In genomic region chr6:88060602-88061001, GRCm38 (mm10) we compare ENCODE assay signal across 30 mouse cellular contexts. TPM values are rescaled to one million over a fixed set of nuclear protein-coding genes. Genes with fewer than 3 reads are reported as not detected.
A peak's percentile ranks its signal among the peaks of the same experiment; 100 is the strongest.
DNase-seq lines count a peak whose midpoint lies in the region; ATAC-seq and TF ChIP-seq lines count a peak whose summit lies in the region.
"Had no signal": no experiment of that assay in that cellular context is flagged by ENCODE, and none has a peak within 500 bp of the region (broad histone marks: within the 10 kb centered on the region; RNA-seq: fewer than 3 reads in every experiment).

No protein-coding gene starts in this region.

- WGBS in forebrain, embryonic 11.5 days: 84% methylated on average over 4 of the region's 4 CpGs

- peaks cover 7% of the 10 kb centered on the region for H3K4me1 ChIP-seq in ES-Bruce4 (ENCODE audit: control insufficient read depth, insufficient read depth, low read length)
- no peaks in the 10 kb centered on the region for H3K4me1 ChIP-seq in forebrain, embryonic 11.5 days (replicated peaks; ENCODE audit: control insufficient read depth, insufficient read depth, low read length)
- H3K4me1 ChIP-seq: embryonic facial prominence, embryonic 10.5 days; embryonic facial prominence, embryonic 15.5 days; heart, embryonic 12.5 days had no signal

- TF ChIP-seq POLR2A in ES-Bruce4 (IDR thresholded peaks at IDR 0.05; ENCODE audit: insufficient read depth, low read length): no peak

- H3K4me2 ChIP-seq in forebrain, embryonic 11.5 days (ENCODE audit: low read depth, low read length, severe bottlenecking): no peak overlapping the region
- H3K4me2 ChIP-seq: embryonic facial prominence, embryonic 15.5 days; heart, embryonic 12.5 days; midbrain, embryonic 11.5 days had no signal

- TF ChIP-seq EP300 in ES-Bruce4 (IDR thresholded peaks at IDR 0.05; ENCODE audit: insufficient read depth, low read depth, low read length): no peak

- H3K36me3 ChIP-seq in ES-Bruce4 (ENCODE audit: control insufficient read depth, insufficient read depth, low read length, poor library complexity, severe bottlenecking): no peaks in the 10 kb centered on the region
- H3K36me3 ChIP-seq in forebrain, embryonic 11.5 days (ENCODE audit: control insufficient read depth, insufficient read depth, low read length): no peaks in the 10 kb centered on the region
- H3K36me3 ChIP-seq: embryonic facial prominence, embryonic 10.5 days; embryonic facial prominence, embryonic 15.5 days; heart, embryonic 12.5 days had no signal

- H3K9ac ChIP-seq in ES-Bruce4 (ENCODE audit: low read depth, poor library complexity, severe bottlenecking): no peak overlapping the region
- no peak overlapping the region for H3K9ac ChIP-seq in forebrain, embryonic 11.5 days (ENCODE audit: low read length)
- H3K9ac ChIP-seq: embryonic facial prominence, embryonic 15.5 days; heart, embryonic 12.5 days had no signal

- intact Hi-C loops in gastrocnemius, adult 2 months (cut with DNase I): no loop called here
- intact Hi-C loops in gastrocnemius, postnatal 14 days (cut with DNase I; ENCODE audit: low total_unique reads): no loop called here

- H3K27ac ChIP-seq in gastrocnemius, adult 2 months: peak overlapping the region; percentile 91
- peak overlapping the region; percentile 45 for H3K27ac ChIP-seq in ES-Bruce4 (ENCODE audit: insufficient read depth, low read length)
- no peak overlapping the region for H3K27ac ChIP-seq in forebrain, embryonic 11.5 days (ENCODE audit: low read depth, low read length)
- H3K27ac ChIP-seq: embryonic facial prominence, embryonic 10.5 days; embryonic facial prominence, embryonic 15.5 days; heart, adult 2 months; hindbrain, postnatal 0 days; stomach, postnatal 0 days had no signal

- DNase-seq in gastrocnemius, adult 2 months: no peak
- DNase-seq in gastrocnemius, postnatal 14 days: no peak
- DNase-seq in induced T-regulatory cell, adult 2 months (ENCODE audit: low read depth): peak; percentile 35
- no peak for DNase-seq in heart, postnatal 4 days
- DNase-seq in urinary bladder, postnatal 4 days (ENCODE audit: low spot score in 2 of 2): no peak
- DNase-seq in forebrain, embryonic 11.5 days (ENCODE audit: low spot score): no peak
- DNase-seq: adrenal gland, postnatal 14 days; cerebellum, adult 11-12 months; cerebellum, postnatal 14 days; gastrocnemius, postnatal 36 days; heart, adult 2 months; kidney, adult 9 months; kidney, postnatal 14 days; lung, adult 18-20 months; lung, postnatal 10 days; retina, postnatal 1 day; right cerebral cortex, postnatal 14 days; spleen, adult 18-20 months; thymus, adult 18-20 months; thymus, postnatal 25 days had no signal

- H3K9me3 ChIP-seq in ES-Bruce4 (replicated peaks; ENCODE audit: control insufficient read depth, insufficient read depth, low read length, poor library complexity, severe bottlenecking): no peaks in the 10 kb centered on the region
- H3K9me3 ChIP-seq in forebrain, embryonic 11.5 days (ENCODE audit: control insufficient read depth, low read length): no peaks in the 10 kb centered on the region
- H3K9me3 ChIP-seq: embryonic facial prominence, embryonic 10.5 days; embryonic facial prominence, embryonic 15.5 days; heart, embryonic 12.5 days had no signal

- H3K4me3 ChIP-seq in gastrocnemius, adult 2 months: no peak overlapping the region
- H3K4me3 ChIP-seq in ES-Bruce4 (ENCODE audit: low read depth, low read length): no peak overlapping the region
- no peak overlapping the region for H3K4me3 ChIP-seq in forebrain, embryonic 11.5 days (ENCODE audit: low read depth, low read length)
- H3K4me3 ChIP-seq: embryonic facial prominence, embryonic 10.5 days; embryonic facial prominence, embryonic 15.5 days; heart, adult 2 months; heart, embryonic 12.5 days had no signal

- TF ChIP-seq CTCF in gastrocnemius, adult 2 months (IDR thresholded peaks at IDR 0.05): no peak
- no peak for TF ChIP-seq CTCF in ES-Bruce4 (IDR thresholded peaks at IDR 0.05; ENCODE audit: low read depth, low read length)

- no peaks in the 10 kb centered on the region for H3K27me3 ChIP-seq in ES-Bruce4 (ENCODE audit: control insufficient read depth, insufficient read depth, low read length, poor library complexity, severe bottlenecking)
- H3K27me3 ChIP-seq in forebrain, embryonic 11.5 days (ENCODE audit: control insufficient read depth, insufficient read depth, low read length): no peaks in the 10 kb centered on the region
- H3K27me3 ChIP-seq: embryonic facial prominence, embryonic 15.5 days; heart, embryonic 12.5 days had no signal

- peak; percentile 92 for ATAC-seq in neutrophil, adult 5-6 weeks (ENCODE audit: extremely low read depth, insufficient number of reproducible peaks, low FRiP score, poor library complexity, severe bottlenecking)
- no peak for ATAC-seq in forebrain, embryonic 11.5 days (replicated peaks; ENCODE audit: low FRiP score)
- ATAC-seq: forebrain, embryonic 14.5 days; hindbrain, postnatal 0 days; intestine, embryonic 16.5 days had no signal

RNA-seq across cellular contexts. Expression of gene Rab7, which starts 15.5 kb away (rescaled TPM):
- total RNA-seq in gastrocnemius, adult 2 months (2021): 100 to 1,000 TPM; 320 to 401 TPM
- 100 to 1,000 TPM; 208 to 236 TPM for total RNA-seq in gastrocnemius, postnatal 14 days (2021)
- 154 and 163 TPM in 2 replicates for polyA plus RNA-seq in ES-Bruce4 (2011; ENCODE audit: insufficient read depth, insufficient read length, low read depth, missing spikeins)
- total RNA-seq in neutrophil, adult 5-6 weeks (2017): 148 and 159 TPM in 2 replicates
- total RNA-seq in heart, postnatal 4 days (2021): 100 to 1,000 TPM; 246 to 271 TPM
- polyA plus RNA-seq in forebrain, embryonic 11.5 days (2014; fragmentation: Nextera tagmentation; extraction: Ambion mirVana): 232 and 244 TPM in 2 replicates

RNA-seq across cellular contexts. Expression of gene Rpn1, which starts 23.7 kb away (rescaled TPM):
- 10 to 100 TPM; 75.9 to 83.2 TPM for total RNA-seq in gastrocnemius, adult 2 months (2021)
- total RNA-seq in gastrocnemius, postnatal 14 days (2021): 10 to 100 TPM; 65.9 to 75.8 TPM
- 222 and 238 TPM in 2 replicates for polyA plus RNA-seq in ES-Bruce4 (2011; ENCODE audit: insufficient read depth, insufficient read length, low read depth, missing spikeins)
- total RNA-seq in neutrophil, adult 5-6 weeks (2017): 56.1 and 60.4 TPM in 2 replicates
- total RNA-seq in heart, postnatal 4 days (2021): 100 to 1,000 TPM; 128 to 130 TPM
- polyA plus RNA-seq in forebrain, embryonic 11.5 days (2014; fragmentation: Nextera tagmentation; extraction: Ambion mirVana): 274 and 284 TPM in 2 replicates
